Mouse (Mus musculus) testis, adult 2 months (tissue): ENCODE results near the gene Rpl18. TPM values are rescaled to one million over a fixed set of nuclear protein-coding genes. Genes with fewer than 3 reads are reported as not detected.
A peak's percentile ranks its signal among the peaks of the same experiment; 100 is the strongest.

Experiments used
- H3K27ac ChIP-seq: fragments of 200-500 bp; 2 replicates; pipeline ENCODE4 v1.5.1; 2012; ENCODE audit warnings: low read depth, low read length; ENCODE audit not compliant: control insufficient read depth, insufficient read depth
- H3K27me3 ChIP-seq: fragments of 200-500 bp; 2 replicates; pipeline ENCODE4 v1.6.1; 2012; ENCODE audit warnings: mild to moderate bottlenecking, low read length, moderate library complexity; ENCODE audit not compliant: control insufficient read depth, insufficient read depth
- H3K36me3 ChIP-seq: fragments of 200-500 bp; 2 replicates; pipeline ENCODE4 v1.6.1; 2012; ENCODE audit warnings: mild to moderate bottlenecking, low read length; ENCODE audit not compliant: control insufficient read depth, insufficient read depth
- H3K4me1 ChIP-seq: fragments of 200-500 bp; 2 replicates; pipeline ENCODE4 v1.6.1; 2012; ENCODE audit warnings: low read length; ENCODE audit not compliant: control insufficient read depth, insufficient read depth
- H3K4me3 ChIP-seq: fragments of 200-500 bp; 2 replicates; pipeline ENCODE4 v1.5.1; 2012; ENCODE audit warnings: low read depth, mild to moderate bottlenecking, low read length, moderate library complexity, mixed read lengths; ENCODE audit not compliant: control insufficient read depth
- CTCF ChIP-seq: fragments of 200-500 bp; IDR thresholded peaks from 2 replicates; pipeline ENCODE4 v1.5.1; 2012; ENCODE audit warnings: low read depth, mild to moderate bottlenecking, inconsistent platforms, low read length, moderate library complexity; ENCODE audit not compliant: control insufficient read depth, insufficient read depth, insufficient replicate concordance
- POLR2A ChIP-seq: fragments of 200-500 bp; IDR thresholded peaks from 2 replicates; pipeline ENCODE4 v1.6.1; 2012; ENCODE audit warnings: low read depth, mild to moderate bottlenecking, inconsistent platforms, low read length, moderate library complexity; ENCODE audit not compliant: control insufficient read depth
- polyA plus RNA-seq: library from polyadenylated mRNA; depleted of rRNA; stranded (reverse); fragments of >200 nt; gene quantifications from 2 replicates; pipeline ENCODE4 v1.2.3, GENCODE M21; 2012

The Rpl18 gene
- polyA plus RNA-seq, 1 experiment, result 517 TPM

DNA sequence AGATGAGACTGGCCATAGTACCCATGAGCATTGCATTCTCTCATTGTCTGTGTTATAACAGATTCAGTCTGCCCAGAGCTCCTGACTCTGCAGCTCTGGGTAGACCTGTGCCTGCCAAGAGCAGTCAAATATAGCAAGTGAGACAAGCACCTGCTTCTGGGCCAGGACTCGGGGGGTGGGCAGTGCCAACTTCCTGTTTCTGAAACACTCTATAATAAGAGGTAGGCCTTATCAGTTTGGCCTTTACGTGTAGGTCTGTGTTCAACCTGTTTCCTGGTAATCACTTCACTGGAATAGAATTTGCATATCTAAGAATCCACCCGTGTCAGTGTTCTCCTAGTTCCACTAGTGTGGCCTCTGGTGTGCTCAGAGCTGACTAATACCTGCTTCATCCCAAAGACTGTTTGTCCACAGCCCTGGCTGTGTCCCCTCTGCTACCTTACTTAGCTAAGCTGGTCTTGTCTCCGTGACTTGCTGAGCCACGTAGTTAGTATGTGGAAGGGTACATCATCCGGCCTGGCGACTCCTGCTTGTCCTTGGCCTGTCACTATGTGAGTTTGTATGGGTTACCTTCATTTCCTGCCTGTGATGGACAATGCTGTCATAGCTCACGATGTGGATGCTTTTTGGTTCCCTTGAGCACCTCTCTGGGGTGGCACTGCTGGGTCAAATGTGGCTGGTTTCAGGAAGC is 34.1 kb upstream of the Rpl18 start:
- no peak overlapping the region for H3K4me3 ChIP-seq
- H3K4me1 ChIP-seq, result no peaks in the 10 kb centered on the region
- no peak for TF ChIP-seq CTCF
- no peak for TF ChIP-seq POLR2A
- H3K27me3 ChIP-seq, result no peaks in the 10 kb centered on the region
- no peaks in the 10 kb centered on the region for H3K36me3 ChIP-seq
- no peak overlapping the region for H3K27ac ChIP-seq

GRCm38 (mm10) chr7:45682144-45683126 is 32.8 kb upstream of the Rpl18 start:
- no peaks in the 10 kb centered on the region for H3K36me3 ChIP-seq
- H3K4me3 ChIP-seq, result no peak overlapping the region
- H3K27me3 ChIP-seq, result no peaks in the 10 kb centered on the region
- no peaks in the 10 kb centered on the region; the same call in 1 of the 2 replicates for H3K4me1 ChIP-seq
- no peak overlapping the region for H3K27ac ChIP-seq
- TF ChIP-seq CTCF, result peak; percentile 85
- TF ChIP-seq POLR2A, result no peak

GRCm38 (mm10) chr7:45683396-45684050 is 31.7 kb upstream of the Rpl18 start, which contains the start of gene Ntn5:
Ntn5 (plus strand) TSS chr7:45684022.
- no peaks in the 10 kb centered on the region for H3K36me3 ChIP-seq
- TF ChIP-seq CTCF (no peak), POLR2A (no peak)
- no peaks in the 10 kb centered on the region for H3K27me3 ChIP-seq
- no peak within 1 kb of the TSS for H3K4me3 ChIP-seq
- no peaks in the 10 kb centered on the region; the same call in 1 of the 2 replicates for H3K4me1 ChIP-seq
- H3K27ac ChIP-seq, result no peak within 1 kb of the TSS

GRCm38 (mm10) chr7:45685811-45686210 is 29.4 kb upstream of the Rpl18 start:
- no peak overlapping the region for H3K4me3 ChIP-seq
- H3K36me3 ChIP-seq, result no peaks in the 10 kb centered on the region
- H3K27ac ChIP-seq, result no peak overlapping the region
- no peaks in the 10 kb centered on the region for H3K27me3 ChIP-seq
- no peaks in the 10 kb centered on the region; the same call in none of the 2 replicates for H3K4me1 ChIP-seq
- TF ChIP-seq POLR2A (no peak), CTCF (no peak)

DNA sequence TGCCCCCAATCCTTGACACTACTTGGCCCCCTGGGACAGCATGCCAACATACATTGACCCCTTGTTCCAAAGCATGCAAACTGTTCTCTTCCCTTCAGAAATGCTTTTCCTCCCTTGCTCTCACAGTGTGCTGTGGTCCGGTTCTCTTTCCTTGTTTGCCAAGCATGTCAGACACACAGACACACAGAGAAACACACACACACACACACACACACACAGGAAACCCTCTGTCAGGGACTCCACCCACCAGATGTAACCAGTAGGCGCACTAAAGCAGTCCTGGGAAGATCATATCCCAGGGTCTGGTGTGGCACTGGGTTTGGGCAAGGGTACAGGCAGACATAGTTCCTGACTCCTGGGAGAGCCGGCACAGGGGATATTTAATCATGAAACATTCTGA is 28.4 kb upstream of the Rpl18 start:
- Histone ChIP-seq H3K27me3 (no peaks in the 10 kb centered on the region), H3K4me1 (no peaks in the 10 kb centered on the region; the same call in none of the 2 replicates)

GRCm38 (mm10) chr7:45689099-45689498 is 26.2 kb upstream of the Rpl18 start:
- Histone ChIP-seq H3K27me3 (no peaks in the 10 kb centered on the region), H3K4me3 (peak overlapping the region; percentile 2; the same call in 1 of the 2 replicates), H3K4me1 (peaks cover 6% of the 10 kb centered on the region), H3K27ac (no peak overlapping the region), H3K36me3 (no peaks in the 10 kb centered on the region)
- TF ChIP-seq POLR2A (no peak), CTCF (no peak)

More for the DNA sequence above, 28.4 kb upstream of the Rpl18 start:
- H3K4me3 ChIP-seq, result peak overlapping the region; percentile 65
- no peak overlapping the region; the same call in 1 of the 2 replicates for H3K27ac ChIP-seq
- no peaks in the 10 kb centered on the region for H3K36me3 ChIP-seq
- TF ChIP-seq CTCF (no peak), POLR2A (no peak)
